Mouse (Mus musculus) kidney, adult 2 months (tissue): ENCODE results near the gene Btbd19. TPM values are rescaled to one million over a fixed set of nuclear protein-coding genes. Genes with fewer than 3 reads are reported as not detected.
A peak's percentile ranks its signal among the peaks of the same experiment; 100 is the strongest.

Source experiments
- DNase-seq: peaks from one replicate; pipeline ENCODE4 v3.0.0; 2021
- H3K27ac ChIP-seq: fragments of 200-500 bp; 2 replicates; pipeline ENCODE4 v1.5.1; 2012; ENCODE audit warnings: low read depth, low read length, control low read depth, inconsistent platforms; ENCODE audit not compliant: insufficient read depth
- H3K27me3 ChIP-seq: fragments of 200-500 bp; replicated peaks from 2 replicates; pipeline ENCODE4 v1.6.1; 2012; ENCODE audit warnings: mild to moderate bottlenecking, moderate library complexity, low read length, inconsistent platforms; ENCODE audit not compliant: control insufficient read depth, insufficient read depth
- H3K36me3 ChIP-seq: fragments of 200-500 bp; 2 replicates; pipeline ENCODE4 v1.6.1; 2012; ENCODE audit warnings: mild to moderate bottlenecking, moderate library complexity, low read length, inconsistent platforms; ENCODE audit not compliant: control insufficient read depth, insufficient read depth
- H3K4me1 ChIP-seq: fragments of 200-500 bp; 2 replicates; pipeline ENCODE4 v1.6.1; 2011; ENCODE audit warnings: low read length; ENCODE audit not compliant: control insufficient read depth, insufficient read depth
- H3K4me3 ChIP-seq: fragments of 200-500 bp; 2 replicates; pipeline ENCODE4 v1.5.1; 2011; ENCODE audit warnings: mild to moderate bottlenecking, low read depth, low read length, control low read depth; ENCODE audit not compliant: insufficient read depth
- CTCF ChIP-seq: fragments of 200-500 bp; conservative IDR thresholded peaks from 2 replicates; pipeline ENCODE4 v1.5.1; 2011; ENCODE audit warnings: low read depth, mild to moderate bottlenecking, control low read depth, low read length, moderate library complexity, mixed read lengths; ENCODE audit not compliant: insufficient read depth, insufficient read length
- POLR2A ChIP-seq: fragments of 200-500 bp; IDR thresholded peaks from one replicate; pipeline ENCODE4 v1.6.1; 2011; ENCODE audit warnings: low read depth, low read length, control low read depth
- WGBS: fragments of 180-500 bp; shearing (Covaris S2); methylation state at CpG from one replicate; pipeline ENCODE4 v1.1.7; 2018; 5-methylcytosine and 5-hydroxymethylcytosine counted together
- polyA plus RNA-seq: library from polyadenylated mRNA; depleted of rRNA; stranded (reverse); fragments of >200 nt; gene quantifications from 2 replicates; pipeline ENCODE4 v1.2.3, GENCODE M21; 2012; rRNA removed

The Btbd19 gene
- 4.5 and 4.6 TPM in 2 replicates for polyA plus RNA-seq

DNA sequence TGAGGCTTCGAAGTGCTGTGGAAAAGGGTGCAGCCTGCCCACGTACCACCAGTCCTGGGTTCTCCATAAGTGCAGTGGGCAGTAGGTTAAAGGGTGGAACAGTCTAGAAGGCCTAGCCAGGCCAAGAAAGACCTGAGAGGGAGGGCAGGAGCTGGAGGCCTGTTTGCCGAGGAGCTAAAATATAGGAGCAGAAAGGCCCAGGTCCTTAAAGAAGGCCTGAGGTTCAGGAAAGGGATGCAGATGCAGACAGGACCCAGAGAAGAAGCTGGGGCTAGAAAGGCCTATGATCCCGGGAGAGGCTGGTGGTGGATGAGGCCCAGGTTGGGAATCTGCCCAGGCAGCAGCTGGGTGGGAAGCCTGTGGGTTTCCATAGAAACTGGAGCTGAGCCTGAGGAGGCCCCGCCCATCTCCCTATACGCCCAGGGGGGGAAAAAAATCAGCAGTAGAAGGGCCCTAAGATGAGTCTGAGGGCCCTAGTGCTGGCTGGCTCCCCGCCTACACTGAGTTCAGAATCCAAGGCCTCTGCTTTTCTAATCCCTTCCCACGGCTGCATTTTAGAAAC, at the start of gene Btbd19:
Btbd19 (minus strand) TSS at position 378 of the 562 bp plus-strand sequence.
- H3K4me1 ChIP-seq: peaks cover 7% of the 10 kb centered on the region; the same call in 1 of the 2 replicates
- no peaks in the 10 kb centered on the region for H3K36me3 ChIP-seq
- no peak for TF ChIP-seq POLR2A
- no peak for TF ChIP-seq CTCF
- no peak within 1 kb of the TSS for H3K4me3 ChIP-seq
- peak within 1 kb of the TSS; percentile 99 for H3K27ac ChIP-seq
- peak; percentile 67 for DNase-seq
- H3K27me3 ChIP-seq: no peaks in the 10 kb centered on the region
- 64% methylated on average over 8 of the region's 8 CpGs for WGBS

GRCm38 (mm10) chr4:117169936-117170335, 44.4 kb upstream of the Btbd19 start:
- Histone ChIP-seq H3K27ac (no peak overlapping the region), H3K36me3 (no peaks in the 10 kb centered on the region), H3K27me3 (no peaks in the 10 kb centered on the region), H3K4me3 (no peak overlapping the region), H3K4me1 (no peaks in the 10 kb centered on the region)
- DNase-seq: no peak
- TF ChIP-seq POLR2A: no peak
- TF ChIP-seq CTCF: no peak
- WGBS: 88% methylated on average over 5 of the region's 5 CpGs

- Histone ChIP-seq H3K27ac (no peak overlapping the region), H3K27me3 (no peaks in the 10 kb centered on the region), H3K36me3 (no peaks in the 10 kb centered on the region), H3K4me1 (no peaks in the 10 kb centered on the region), H3K4me3 (no peak overlapping the region)
- WGBS: 82% methylated on average over 4 of the region's 4 CpGs
- no peak for DNase-seq
- TF ChIP-seq CTCF (no peak), POLR2A (no peak)
Observed at GRCm38 (mm10) chr4:117161183-117161582, 35.7 kb upstream of the Btbd19 start.

- Histone ChIP-seq H3K36me3 (no peaks in the 10 kb centered on the region), H3K27me3 (no peaks in the 10 kb centered on the region), H3K4me1 (no peaks in the 10 kb centered on the region), H3K4me3 (no peak overlapping the region), H3K27ac (no peak overlapping the region)
- WGBS: 73% methylated on average over 10 of the region's 10 CpGs
- no peak for DNase-seq
- TF ChIP-seq CTCF: no peak
- no peak for TF ChIP-seq POLR2A
Observed at GRCm38 (mm10) chr4:117159666-117160065, 34.1 kb upstream of the Btbd19 start.

- TF ChIP-seq CTCF: no peak
- no peak for TF ChIP-seq POLR2A
- Histone ChIP-seq H3K36me3 (peaks cover 6% of the 10 kb centered on the region; the same call in 1 of the 2 replicates), H3K27me3 (no peaks in the 10 kb centered on the region), H3K4me3 (peak overlapping the region; percentile 80; the same call in 1 of the 2 replicates), H3K4me1 (no peaks in the 10 kb centered on the region), H3K27ac (no peak overlapping the region)
- no peak for DNase-seq
- WGBS: 24% methylated on average over 6 of the region's 6 CpGs
Observed at GRCm38 (mm10) chr4:117156372-117156771, 30.8 kb upstream of the Btbd19 start.

DNA sequence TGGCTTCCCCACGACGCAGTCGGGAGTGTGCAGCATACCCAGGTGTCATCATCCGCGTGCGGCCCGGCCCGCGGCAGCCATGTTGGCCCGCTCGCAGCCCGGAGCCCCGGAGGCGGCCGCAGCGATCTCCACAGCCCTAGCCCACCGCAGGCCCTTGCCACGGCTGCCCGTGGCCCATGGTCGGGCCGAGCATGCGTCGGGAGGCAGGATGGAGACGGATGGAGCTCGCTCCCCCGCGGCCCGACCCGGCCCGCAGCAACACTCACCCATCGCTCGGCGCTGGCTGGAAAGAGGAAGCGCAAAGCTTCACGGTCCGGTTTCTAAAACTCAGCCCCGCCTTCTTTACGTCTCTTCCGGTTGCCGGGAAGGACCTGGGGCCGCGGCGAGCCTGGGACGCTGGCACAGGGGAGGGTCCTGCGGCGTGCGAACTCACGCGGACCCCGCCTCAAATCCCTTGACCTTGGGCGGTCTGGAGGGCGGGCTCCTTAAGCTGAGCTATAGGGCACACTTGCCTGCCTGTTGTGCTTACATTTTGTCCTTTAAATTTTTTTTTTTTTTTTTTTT, 30.3 kb upstream of the Btbd19 start, which contains the start of gene Rps8:
Rps8 (minus strand) TSS at position 452 of the 564 bp plus-strand sequence.
- peak; percentile 92 for DNase-seq
- no peaks in the 10 kb centered on the region for H3K27me3 ChIP-seq
- H3K4me1 ChIP-seq: no peaks in the 10 kb centered on the region
- peak within 1 kb of the TSS; percentile 80 for H3K4me3 ChIP-seq
- peaks cover 8% of the 10 kb centered on the region; the same call in 1 of the 2 replicates for H3K36me3 ChIP-seq
- peak within 1 kb of the TSS; percentile 71 for H3K27ac ChIP-seq
- WGBS: under 1% methylated on average over 52 of the region's 52 CpGs
- TF ChIP-seq CTCF (no peak), POLR2A (peak; percentile 93)

DNA sequence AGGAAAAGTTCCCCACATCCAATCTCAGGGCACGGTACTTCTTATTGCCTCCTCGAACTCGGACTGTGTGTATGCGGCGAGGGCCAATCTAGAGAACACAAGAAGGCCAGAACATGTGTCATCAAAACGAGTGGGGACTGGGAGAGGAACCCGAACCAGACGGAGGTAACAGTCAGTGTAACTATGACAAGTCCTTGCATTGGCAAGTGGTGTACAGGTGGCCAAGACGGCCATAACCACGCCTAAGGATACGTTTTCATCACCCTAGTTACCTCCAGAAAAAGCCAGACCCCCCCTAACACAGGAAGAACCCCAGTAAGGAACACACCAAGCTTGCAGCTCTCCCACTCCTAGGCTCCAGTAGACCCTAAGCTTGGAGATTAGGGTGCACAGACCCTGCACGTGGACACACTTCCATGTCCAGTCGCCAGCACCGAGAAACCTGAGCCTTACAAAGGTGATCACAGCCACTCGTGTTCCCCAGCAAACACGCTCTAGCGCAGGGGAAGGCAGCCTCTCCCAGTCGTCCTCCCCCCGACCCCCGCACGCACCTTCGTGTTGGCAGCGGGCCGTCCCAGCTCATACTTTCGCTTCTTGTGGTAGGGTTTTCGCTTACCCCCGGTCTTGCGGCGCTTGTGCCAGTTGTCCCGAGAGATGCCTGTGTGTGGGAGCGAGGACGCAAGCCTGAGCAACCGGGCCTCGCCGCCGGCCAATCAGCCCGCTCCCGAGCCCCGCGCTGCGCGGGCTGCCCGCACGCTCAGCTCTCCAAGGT, 29.7 kb upstream of the Btbd19 start:
- Histone ChIP-seq H3K27me3 (no peaks in the 10 kb centered on the region), H3K4me3 (peak overlapping the region; percentile 80), H3K4me1 (no peaks in the 10 kb centered on the region), H3K27ac (peak overlapping the region; percentile 66; the same call in 1 of the 2 replicates), H3K36me3 (peaks cover 8% of the 10 kb centered on the region; the same call in 1 of the 2 replicates)
- TF ChIP-seq POLR2A (no peak), CTCF (no peak)
- WGBS: 3% methylated on average over 44 of the region's 44 CpGs
- no peak for DNase-seq
